Mouse (Mus musculus): ENCODE measurements around the gene Ppp1r27.

GRCm38 (mm10) chr11:120579316-120580107 lies 28.6 kb upstream of the Ppp1r27 start:
- peak; percentile 82 for TF ChIP-seq CTCF (IDR thresholded peaks at IDR 0.05; ENCODE audit: low read depth, low read length)
- TF ChIP-seq POLR2A (IDR thresholded peaks at IDR 0.05; ENCODE audit: extremely low read depth, insufficient read depth, low read length) = 0 out of 2 replicates have a peak, but pooled peaks have one; percentile 29
